Mouse (Mus musculus) liver, embryonic 12.5 days (tissue): ENCODE measurements around the gene Ccnb1. TPM values are rescaled to one million over a fixed set of nuclear protein-coding genes. Genes with fewer than 3 reads are reported as not detected.
"Not testable (repeated sequence)": the region's sequence is repeated elsewhere in the genome, so short reads cannot be mapped to it uniquely, and the experiment has no call there.

Source experiments
- ATAC-seq: fragments of 200-750 bp; cut with Nextera tagmentation; 2 replicates; pipeline ENCODE4 v1.8.0; 2017; ENCODE audit warnings: moderate number of reproducible peaks, mild to moderate bottlenecking, moderate library complexity
- H3K27ac ChIP-seq: fragments of 300-500 bp; sonication (generic); 2 replicates; pipeline ENCODE4 v1.5.1; 2016; ENCODE audit warnings: mild to moderate bottlenecking
- H3K27me3 ChIP-seq: fragments of 300-500 bp; sonication (generic); replicated peaks from 2 replicates; pipeline ENCODE4 v1.6.1; 2016; ENCODE audit warnings: mild to moderate bottlenecking, moderate library complexity
- H3K36me3 ChIP-seq: fragments of 300-500 bp; sonication (generic); 2 replicates; pipeline ENCODE4 v1.6.1; 2016; ENCODE audit warnings: mild to moderate bottlenecking, moderate library complexity
- H3K4me1 ChIP-seq: fragments of 300-500 bp; sonication (generic); 2 replicates; pipeline ENCODE4 v1.6.1; 2016
- H3K4me2 ChIP-seq: fragments of 300-500 bp; sonication (generic); 2 replicates; pipeline ENCODE4 v1.6.1; 2016; ENCODE audit warnings: mild to moderate bottlenecking, moderate library complexity
- H3K4me3 ChIP-seq: fragments of 300-500 bp; sonication (generic); 2 replicates; pipeline ENCODE4 v1.5.1; 2016; ENCODE audit warnings: mild to moderate bottlenecking, moderate library complexity
- H3K9ac ChIP-seq: fragments of 300-500 bp; sonication (generic); 2 replicates; pipeline ENCODE4 v1.6.1; 2016; ENCODE audit warnings: mild to moderate bottlenecking, moderate library complexity
- H3K9me3 ChIP-seq: fragments of 300-500 bp; sonication (generic); replicated peaks from 2 replicates; pipeline ENCODE4 v1.6.1; 2016; ENCODE audit warnings: mild to moderate bottlenecking, moderate library complexity
- WGBS: fragments of 180-500 bp; shearing (Covaris S2); methylation state at CpG from one replicate; pipeline ENCODE4 v1.1.7; 2016; ENCODE audit not compliant: insufficient replicate concordance; 5-methylcytosine and 5-hydroxymethylcytosine counted together
- polyA plus RNA-seq: library from polyadenylated mRNA; unstranded; fragments of >200 nt; fragmentation: Nextera tagmentation; extraction: Ambion mirVana; gene quantifications from 2 replicates; pipeline ENCODE4 v1.2.1, GENCODE M21; 2016

Gene Ccnb1
- polyA plus RNA-seq, 1 experiment from 2014 or later: 289 TPM

DNA sequence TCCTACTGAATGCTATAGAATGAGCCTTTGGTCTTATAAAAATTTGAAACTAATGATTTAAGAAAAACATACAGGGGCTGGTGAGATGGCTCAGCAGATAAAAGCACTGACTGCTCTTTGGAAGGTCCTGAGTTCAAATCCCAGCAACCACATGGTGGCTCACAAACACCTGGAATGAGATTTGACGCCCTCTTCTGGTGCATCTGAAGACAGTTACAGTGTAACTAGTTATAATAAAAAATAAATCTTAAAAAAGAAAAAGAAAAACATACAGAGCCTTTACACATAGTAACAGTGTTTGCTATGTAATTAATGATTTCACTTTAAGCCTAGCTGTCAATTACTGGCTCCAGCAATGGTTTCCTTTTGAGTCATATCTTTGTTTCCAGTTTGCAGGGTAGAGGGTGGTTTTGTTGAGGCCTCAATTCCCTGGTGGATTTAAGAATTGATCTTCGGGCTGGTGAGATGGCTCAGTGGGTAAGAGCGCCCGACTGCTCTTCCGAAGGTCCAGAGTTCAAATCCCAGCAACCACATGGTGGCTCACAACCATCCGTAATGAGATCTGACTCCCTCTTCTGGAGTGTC is 54.8 kb downstream of the Ccnb1 start:
- peak overlapping the region; percentile 88 for H3K4me2 ChIP-seq
- H3K4me3 ChIP-seq: peak overlapping the region; percentile 85; the same call in 1 of the 2 replicates
- ATAC-seq, H3K9me3 ChIP-seq, H3K27me3 ChIP-seq, H3K27ac ChIP-seq, H3K9ac ChIP-seq: not testable (repeated sequence)
- peaks cover 38% of the 10 kb centered on the region for H3K4me1 ChIP-seq
- peaks cover 44% of the 10 kb centered on the region for H3K36me3 ChIP-seq
- 83% methylated on average over 6 of the region's 6 CpGs for WGBS

GRCm38 (mm10) chr13:100730861-100731176 is 55.6 kb downstream of the Ccnb1 start, which contains the start of gene Cdk7:
Cdk7 (minus strand) TSS chr13:100730939.
- no peaks in the 10 kb centered on the region for H3K9me3 ChIP-seq
- 0% methylated on average over 19 of the region's 19 CpGs for WGBS
- H3K27me3 ChIP-seq: no peaks in the 10 kb centered on the region
- peak within 1 kb of the TSS; percentile 82 for H3K27ac ChIP-seq
- peak within 1 kb of the TSS; percentile 85 for H3K4me3 ChIP-seq
- peaks cover 42% of the 10 kb centered on the region for H3K4me1 ChIP-seq
- peak within 1 kb of the TSS; percentile 87 for H3K9ac ChIP-seq
- ATAC-seq: peak; percentile 97
- peak within 1 kb of the TSS; percentile 88 for H3K4me2 ChIP-seq
- H3K36me3 ChIP-seq: peaks cover 39% of the 10 kb centered on the region

DNA sequence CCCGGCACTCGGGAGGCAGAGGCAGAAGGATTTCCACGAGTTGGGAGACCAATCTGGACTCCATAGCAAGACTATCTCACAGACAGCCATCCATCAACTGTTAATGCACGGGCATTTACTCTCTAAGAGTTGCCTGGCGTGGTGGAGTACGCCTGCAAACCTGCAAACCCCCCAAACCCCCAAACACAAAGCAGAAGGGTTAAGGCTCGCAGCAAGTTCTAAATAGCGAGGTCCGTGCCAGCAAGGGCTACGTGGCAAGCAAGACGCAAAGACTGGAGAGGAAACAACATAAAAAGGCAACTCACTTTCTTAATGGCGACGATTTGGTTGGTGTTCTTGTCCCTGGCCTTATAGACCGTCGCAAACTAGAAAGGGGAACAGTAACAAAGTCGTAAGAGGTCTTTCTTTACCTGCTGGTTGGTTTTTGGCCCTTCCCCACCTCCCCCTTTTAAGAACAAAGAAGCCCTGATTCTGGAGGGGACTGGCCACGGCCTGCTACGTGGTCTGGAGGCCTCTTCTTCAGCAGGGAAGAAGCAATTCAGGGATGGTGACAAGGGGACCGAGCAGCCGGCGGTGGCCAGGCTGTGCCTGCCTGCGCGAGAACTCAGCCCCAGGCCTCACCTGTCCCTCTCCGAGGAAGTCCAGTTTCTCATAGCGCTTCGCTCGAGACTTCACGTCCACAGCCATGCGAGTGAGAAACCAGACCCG is 56.1 kb downstream of the Ccnb1 start:
- peak overlapping the region; percentile 87 for H3K9ac ChIP-seq
- peaks cover 47% of the 10 kb centered on the region for H3K4me1 ChIP-seq
- no peaks in the 10 kb centered on the region for H3K27me3 ChIP-seq
- H3K9me3 ChIP-seq: no peaks in the 10 kb centered on the region
- WGBS: under 1% methylated on average over 30 of the region's 30 CpGs
- H3K4me2 ChIP-seq: peak overlapping the region; percentile 88
- ATAC-seq: peak; percentile 82
- H3K36me3 ChIP-seq: peaks cover 36% of the 10 kb centered on the region
- peak overlapping the region; percentile 85 for H3K4me3 ChIP-seq
- peak overlapping the region; percentile 82 for H3K27ac ChIP-seq

Other genes with a start within 250 kb of the Ccnb1 start
- gene Ocln, start 233.9 kb downstream of the Ccnb1 start, polyA plus RNA-seq: 6.7 and 6.9 TPM in 2 replicates
- 6.2 and 7.1 TPM in 2 replicates for gene Marveld2, start 169.6 kb downstream of the Ccnb1 start, polyA plus RNA-seq
- gene Ak6, start 135.6 kb downstream of the Ccnb1 start, polyA plus RNA-seq: 216 and 222 TPM in 2 replicates
- 20.0 and 20.3 TPM in 2 replicates for gene Rad17, start 135.5 kb downstream of the Ccnb1 start, polyA plus RNA-seq
- gene Taf9, start 135.0 kb downstream of the Ccnb1 start, polyA plus RNA-seq: 17.8 and 17.9 TPM in 2 replicates
- 6.4 and 6.8 TPM in 2 replicates for gene Ccdc125, start 116.9 kb downstream of the Ccnb1 start, polyA plus RNA-seq
- 60.1 TPM in 2 replicates for gene Cdk7, start 55.6 kb downstream of the Ccnb1 start, polyA plus RNA-seq
- 174 and 179 TPM in 2 replicates for gene Mrps36, start 41.9 kb downstream of the Ccnb1 start, polyA plus RNA-seq
- gene Cenph, start 10.7 kb downstream of the Ccnb1 start, polyA plus RNA-seq: 45.3 and 47.4 TPM in 2 replicates
- 40.8 and 45.1 TPM in 2 replicates for gene Slc30a5, start 46.9 kb upstream of the Ccnb1 start, polyA plus RNA-seq